Mouse (Mus musculus) MEL (cell line): ENCODE data around the gene Gm6899.

Experiments
- CTCF ChIP-seq, 3 experiments: IDR thresholded peaks in 2 of 3; conservative IDR thresholded peaks in 1 of 3; 2 replicates each; pipeline ENCODE4 v1.5.1; 2011 to 2012; ENCODE audit warnings: low read length in 3 of 3, low read depth in 2 of 3, mild to moderate bottlenecking in 2 of 3, improper control_type of control experiment in 1 of 3, inconsistent platforms in 1 of 3, mixed read lengths in 1 of 3, moderate library complexity in 1 of 3; ENCODE audit not compliant: control insufficient read depth in 1 of 3, insufficient read depth in 1 of 3, poor library complexity in 1 of 3, severe bottlenecking in 1 of 3
- EP300 ChIP-seq, 2 experiments: IDR thresholded peaks; 2 replicates each; pipeline ENCODE4 v1.6.1; 2011; ENCODE audit warnings: improper control_type of control experiment in 2 of 2, low read length in 2 of 2, low read depth in 1 of 2, mild to moderate bottlenecking in 1 of 2
- HCFC1 ChIP-seq: IDR thresholded peaks from 2 replicates; pipeline ENCODE4 v1.6.1; 2012; ENCODE audit warnings: low read depth, mild to moderate bottlenecking, inconsistent platforms, low read length, improper control_type of control experiment, moderate library complexity
- KAT2A ChIP-seq: conservative IDR thresholded peaks from 2 replicates; pipeline ENCODE4 v1.6.1; 2012; ENCODE audit warnings: low read depth, low read length, improper control_type of control experiment, inconsistent platforms
- MAZ ChIP-seq: IDR thresholded peaks from 2 replicates; pipeline ENCODE4 v1.6.1; 2012; ENCODE audit warnings: low read depth, mild to moderate bottlenecking, inconsistent platforms, low read length, improper control_type of control experiment
- MEF2A ChIP-seq: IDR thresholded peaks from 2 replicates; pipeline ENCODE4 v1.6.1; 2014; ENCODE audit warnings: low read depth, mild to moderate bottlenecking, inconsistent platforms, low read length, improper control_type of control experiment; ENCODE audit not compliant: poor library complexity, insufficient replicate concordance, severe bottlenecking; ENCODE audit errors: extremely low read depth
- NELFE ChIP-seq: IDR thresholded peaks from 2 replicates; pipeline ENCODE4 v1.6.1; 2011; ENCODE audit warnings: low read depth, low read length, improper control_type of control experiment
- POLR2A ChIP-seq, 2 experiments: IDR thresholded peaks; 2 replicates each; pipeline ENCODE4 v1.6.1; 2011 to 2012; ENCODE audit warnings: low read length in 2 of 2, mild to moderate bottlenecking in 2 of 2, control low read depth in 1 of 2, improper control_type of control experiment in 1 of 2, low read depth in 1 of 2, moderate library complexity in 1 of 2; ENCODE audit not compliant: control insufficient read depth in 1 of 2, insufficient read depth in 1 of 2, poor library complexity in 1 of 2
- USF1 ChIP-seq: IDR thresholded peaks from 2 replicates; pipeline ENCODE4 v1.6.1; 2014; ENCODE audit warnings: low read depth, mild to moderate bottlenecking, inconsistent platforms, low read length, improper control_type of control experiment, moderate library complexity

DNA sequence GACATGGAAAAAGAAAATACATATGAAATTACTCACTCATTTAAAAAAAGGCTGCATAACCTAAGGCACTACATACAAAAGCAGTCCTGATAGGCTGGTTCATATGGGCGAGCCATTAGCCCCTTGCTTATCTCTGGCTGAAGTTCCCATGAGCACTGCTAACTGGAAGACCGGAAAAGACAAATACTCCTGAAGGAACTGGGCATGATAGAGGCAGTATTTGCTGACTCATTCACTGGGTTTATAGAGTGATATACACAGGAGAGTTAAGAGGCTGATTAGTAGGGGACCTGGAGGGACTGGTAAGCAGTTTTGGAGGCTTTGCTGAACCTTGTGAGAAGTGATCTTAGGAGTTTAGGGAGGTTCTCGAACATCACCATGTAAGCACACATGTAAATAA lies 41.5 kb upstream of the Gm6899 start:
- TF ChIP-seq USF1 (no peak), CTCF (IDR thresholded peaks at IDR 0.05 in 2 of 3, conservative IDR thresholded peaks at IDR 0.05 in 1 of 3; ENCODE audit: control insufficient read depth in 1 of 3, insufficient read depth in 1 of 3, low read depth in 2 of 3, low read length in 3 of 3, poor library complexity in 1 of 3, severe bottlenecking in 1 of 3) (no peak), EP300 (IDR thresholded peaks at IDR 0.05; ENCODE audit: low read depth in 1 of 2, low read length in 2 of 2) (peak; percentile 47 to 70; a peak in 3 of 4 replicates), POLR2A (IDR thresholded peaks at IDR 0.05; ENCODE audit: control insufficient read depth in 1 of 2, insufficient read depth in 1 of 2, low read depth in 1 of 2, low read length in 2 of 2, poor library complexity in 1 of 2) (no peak), KAT2A (no peak; the same call in 1 of the 2 replicates), MEF2A (no peak), MAZ (no peak), HCFC1 (no peak), NELFE (no peak)
